Mouse (Mus musculus) kidney, postnatal 0 days (tissue): Measurements from ENCODE around the gene Erg. TPM values are rescaled to one million over a fixed set of nuclear protein-coding genes. Genes with fewer than 3 reads are reported as not detected.

Experiments
- ATAC-seq: fragments of 200-750 bp; cut with Nextera tagmentation; replicated peaks from 2 replicates; pipeline ENCODE4 v1.8.0; 2017; ENCODE audit warnings: low read depth, moderate number of reproducible peaks, moderate TSS enrichment, moderate library complexity; ENCODE audit not compliant: low FRiP score
- DNase-seq: peaks from one replicate; pipeline ENCODE4 v3.0.0-alpha.2; 2016; ENCODE audit warnings: low spot score
- H3K27ac ChIP-seq: fragments of 300-500 bp; sonication (generic); 2 replicates; pipeline ENCODE4 v1.5.1; 2014; ENCODE audit warnings: mild to moderate bottlenecking
- H3K27me3 ChIP-seq: fragments of 300-500 bp; sonication (generic); 2 replicates; pipeline ENCODE4 v1.6.1; 2014; ENCODE audit warnings: low read length, mixed read lengths; ENCODE audit not compliant: insufficient read depth
- H3K36me3 ChIP-seq: fragments of 300-500 bp; sonication (generic); 2 replicates; pipeline ENCODE4 v1.6.1; 2014; ENCODE audit warnings: low read length, mixed read lengths; ENCODE audit not compliant: insufficient read depth
- H3K4me1 ChIP-seq: fragments of 300-500 bp; sonication (generic); replicated peaks from 2 replicates; pipeline ENCODE4 v1.6.1; 2014; ENCODE audit warnings: antibody characterized with exemption, low read length, mixed read lengths; ENCODE audit not compliant: insufficient read depth
- H3K4me2 ChIP-seq: fragments of 300-500 bp; sonication (generic); 2 replicates; pipeline ENCODE4 v1.6.1; 2014; ENCODE audit warnings: mild to moderate bottlenecking, low read length, moderate library complexity, mixed read lengths
- H3K4me3 ChIP-seq: fragments of 300-500 bp; sonication (generic); replicated peaks from 2 replicates; pipeline ENCODE4 v1.5.1; 2014; ENCODE audit warnings: low read depth, low read length
- H3K9ac ChIP-seq: fragments of 300-500 bp; sonication (generic); 2 replicates; pipeline ENCODE4 v1.6.1; 2014; ENCODE audit warnings: low read depth, low read length
- H3K9me3 ChIP-seq: fragments of 300-500 bp; sonication (generic); replicated peaks from 2 replicates; pipeline ENCODE4 v1.6.1; 2016; ENCODE audit warnings: low read length, inconsistent platforms, mixed read lengths
- CTCF ChIP-seq: IDR thresholded peaks from 2 replicates; pipeline ENCODE4 v1.5.1; 2016; ENCODE audit warnings: antibody characterized with exemption, low read depth, mild to moderate bottlenecking, moderate library complexity
- WGBS: fragments of 180-500 bp; shearing (Covaris S2); extraction: QIAGEN DNeasy Blood & Tissue Kit; methylation state at CpG from one replicate; pipeline ENCODE4 v1.1.7; 2014; 5-methylcytosine and 5-hydroxymethylcytosine counted together
- polyA plus RNA-seq: library from polyadenylated mRNA; unstranded; fragments of >200 nt; fragmentation: Nextera tagmentation; extraction: Ambion mirVana; gene quantifications from 2 replicates; pipeline ENCODE4 v1.2.1, GENCODE M21; 2015

Erg gene
- polyA plus RNA-seq, 1 experiment from 2014 or later, result 6.4 TPM

GRCm38 (mm10) chr16:95588849-95589248 lies 2.5 kb upstream of the Erg start:
- H3K4me3 ChIP-seq, result no peak overlapping the region
- H3K4me1 ChIP-seq, result peaks cover 16% of the 10 kb centered on the region; the same call in 1 of the 2 replicates
- no peak for TF ChIP-seq CTCF
- H3K27me3 ChIP-seq, result peaks cover 23% of the 10 kb centered on the region
- H3K9ac ChIP-seq, result no peak overlapping the region
- H3K4me2 ChIP-seq, result no peak overlapping the region
- ATAC-seq (no peak), DNase-seq (peak; percentile 35)
- H3K9me3 ChIP-seq, result no peaks in the 10 kb centered on the region
- no peaks in the 10 kb centered on the region for H3K36me3 ChIP-seq
- H3K27ac ChIP-seq, result no peak overlapping the region
- WGBS, result 10% methylated on average over 5 of the region's 5 CpGs

GRCm38 (mm10) chr16:95586726-95587125 lies 333 bp upstream of the Erg start:
- no peak for ATAC-seq
- Histone ChIP-seq H3K4me1 (peaks cover 16% of the 10 kb centered on the region; the same call in 1 of the 2 replicates), H3K9ac (no peak overlapping the region), H3K9me3 (no peaks in the 10 kb centered on the region), H3K27ac (no peak overlapping the region), H3K27me3 (peaks cover 36% of the 10 kb centered on the region), H3K4me2 (peak overlapping the region; percentile 59), H3K4me3 (no peak overlapping the region), H3K36me3 (no peaks in the 10 kb centered on the region)
- 21% methylated on average over 7 of the region's 7 CpGs for WGBS
- peak; percentile 54 for DNase-seq
- no peak for TF ChIP-seq CTCF

- TF ChIP-seq CTCF, result peak; percentile 49
- DNase-seq (peak; percentile 46), ATAC-seq (peak; percentile 77)
- Histone ChIP-seq H3K36me3 (no peaks in the 10 kb centered on the region), H3K4me1 (peaks cover 16% of the 10 kb centered on the region; the same call in 1 of the 2 replicates), H3K4me3 (peak overlapping the region; percentile 31), H3K9ac (0 out of 2 replicates have a peak overlapping the region, but pooled peaks have one; percentile 8), H3K9me3 (no peaks in the 10 kb centered on the region), H3K27me3 (peaks cover 40% of the 10 kb centered on the region), H3K27ac (no peak overlapping the region), H3K4me2 (peak overlapping the region; percentile 59)
- under 1% methylated on average over 36 of the region's 36 CpGs for whole genome bisulfite sequencing
Measured at GRCm38 (mm10) chr16:95585541-95586310, 667 bp downstream of the Erg start.

- Histone ChIP-seq H3K4me2 (peak overlapping the region; percentile 59), H3K27me3 (peaks cover 40% of the 10 kb centered on the region), H3K4me1 (peaks cover 16% of the 10 kb centered on the region; the same call in 1 of the 2 replicates), H3K27ac (no peak overlapping the region), H3K9me3 (no peaks in the 10 kb centered on the region), H3K9ac (0 out of 2 replicates have a peak overlapping the region, but pooled peaks have one; percentile 8), H3K36me3 (no peaks in the 10 kb centered on the region), H3K4me3 (peak overlapping the region; percentile 31)
- DNase-seq, result no peak
- WGBS, result 9% methylated on average over 37 of the region's 37 CpGs
- TF ChIP-seq CTCF, result no peak
- no peak; the same call in 1 of the 2 replicates for ATAC-seq
Measured at GRCm38 (mm10) chr16:95584751-95585528, 1.5 kb downstream of the Erg start.

DNA sequence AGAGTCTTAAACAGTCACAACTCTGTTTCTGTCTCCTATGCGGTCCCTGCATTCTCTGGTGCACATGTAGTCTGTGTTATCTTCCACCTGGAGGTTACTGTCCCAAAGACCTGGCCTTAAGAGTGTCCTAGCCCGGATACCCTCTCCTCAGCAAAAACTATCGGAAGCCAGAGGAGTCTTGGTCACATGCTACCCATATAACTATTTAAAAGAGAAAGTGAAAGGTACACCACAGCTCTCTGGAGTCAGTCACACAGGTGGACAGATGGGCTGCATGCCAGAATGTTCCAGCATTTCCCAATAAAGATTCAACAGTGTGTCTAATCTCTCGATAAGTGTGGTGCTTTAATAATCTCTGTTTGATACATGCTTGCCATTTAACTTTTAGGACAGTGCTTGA lies 7.1 kb downstream of the Erg start:
- ATAC-seq (no peak), DNase-seq (no peak)
- H3K4me3 ChIP-seq, result no peak overlapping the region
- WGBS, result 69% methylated on average over 4 of the region's 4 CpGs
- H3K4me2 ChIP-seq, result no peak overlapping the region
- no peaks in the 10 kb centered on the region for H3K4me1 ChIP-seq
- H3K27ac ChIP-seq, result no peak overlapping the region
- no peaks in the 10 kb centered on the region for H3K36me3 ChIP-seq
- H3K9me3 ChIP-seq, result no peaks in the 10 kb centered on the region
- no peak for TF ChIP-seq CTCF
- peaks cover 21% of the 10 kb centered on the region for H3K27me3 ChIP-seq
- H3K9ac ChIP-seq, result no peak overlapping the region

GRCm38 (mm10) chr16:95573163-95573562 lies 13.2 kb downstream of the Erg start:
- H3K27me3 ChIP-seq, result no peaks in the 10 kb centered on the region
- H3K36me3 ChIP-seq, result no peaks in the 10 kb centered on the region
- H3K4me2 ChIP-seq, result no peak overlapping the region
- DNase-seq, result peak; percentile 57
- H3K4me3 ChIP-seq, result no peak overlapping the region
- no peak for TF ChIP-seq CTCF
- H3K4me1 ChIP-seq, result no peaks in the 10 kb centered on the region
- no peak for ATAC-seq
- H3K27ac ChIP-seq, result no peak overlapping the region
- WGBS, result 51% methylated on average over 13 of the region's 13 CpGs
- no peaks in the 10 kb centered on the region for H3K9me3 ChIP-seq
- H3K9ac ChIP-seq, result no peak overlapping the region
